Mouse (Mus musculus) layer of hippocampus, adult 2 months (tissue): ENCODE measurements around the gene Itga1. TPM values are rescaled to one million over a fixed set of nuclear protein-coding genes. Genes with fewer than 3 reads are reported as not detected.

Source experiments
- DNase-seq, 2 experiments: peaks; one replicate each; pipeline ENCODE4 v3.0.0; 2022; ENCODE audit warnings: low spot score in 2 of 2
- H3K27ac ChIP-seq: fragments of 200-600 bp; 2 replicates; pipeline ENCODE4 v1.8.1; 2022
- H3K4me3 ChIP-seq: fragments of 200-600 bp; 2 replicates; pipeline ENCODE4 v1.8.1; 2022; ENCODE audit warnings: mild to moderate bottlenecking
- CTCF ChIP-seq: fragments of 200-600 bp; conservative IDR thresholded peaks from 2 replicates; pipeline ENCODE4 v1.8.1; 2022; ENCODE audit warnings: antibody characterized with exemption, mild to moderate bottlenecking, moderate library complexity
- long read RNA-seq, 2 experiments: library from polyadenylated mRNA; stranded (forward); transcript quantifications; one replicate each; pipeline ENCODE4 v2.0.0; 2021; ENCODE audit warnings: borderline mapping rate in 2 of 2
- total RNA-seq, 2 experiments: library from RNA; stranded (reverse); gene quantifications; 2 replicates each; pipeline ENCODE4 v1.2.3; 2021

Gene Itga1
- 1 to 10 TPM; 5.3 to 7.1 TPM for total RNA-seq
- long read RNA-seq, experiment 1, full-length matches to known transcripts, result 1 of 1 reads
- long read RNA-seq, experiment 1, partial matches to known transcripts, result 0 of 1 reads
- long read RNA-seq, experiment 1, other reads (novel, unspliced or antisense), result 0 of 1 reads
- long read RNA-seq, experiment 2, full-length matches to known transcripts, result 2 of 4 reads
- long read RNA-seq, experiment 2, partial matches to known transcripts, result 0 of 4 reads
- long read RNA-seq, experiment 2, other reads (novel, unspliced or antisense), result 2 of 4 reads

GRCm38 (mm10) chr13:115101355-115102191 is at the start of gene Itga1, which contains the start of gene Gm49395:
Gene Itga1 (minus strand): TSS chr13:115101964.
Gene Gm49395 (minus strand): TSS chr13:115101921.
- Histone ChIP-seq H3K27ac (peak within 1 kb of the TSS; percentile 76), H3K4me3 (peak within 1 kb of the TSS; percentile 63)
- peak; percentile 4 to 22 for DNase-seq
- peak; percentile 42; the same call in 1 of the 2 replicates for TF ChIP-seq CTCF

DNA sequence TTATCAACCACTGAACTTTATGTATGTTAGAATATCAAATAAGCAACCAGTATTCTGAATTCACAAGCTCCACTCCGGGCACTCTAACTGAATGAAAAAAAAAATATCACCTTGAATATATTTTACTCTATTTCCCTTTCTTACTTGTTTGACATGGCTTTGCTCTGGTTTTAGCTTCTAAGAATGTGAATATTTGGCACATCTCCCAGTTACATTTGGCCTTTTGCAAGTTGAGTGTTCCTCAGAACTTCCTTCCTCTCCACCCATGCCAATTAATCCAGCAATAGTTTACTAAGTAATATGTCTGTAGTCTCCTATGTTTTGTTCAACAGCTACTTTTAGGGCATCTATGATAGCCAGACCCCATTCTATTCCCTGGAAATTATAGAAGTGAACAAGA is 48.8 kb upstream of the Itga1 start:
- Histone ChIP-seq H3K4me3 (no peak overlapping the region), H3K27ac (no peak overlapping the region)
- TF ChIP-seq CTCF, result no peak
- no peak for DNase-seq

DNA sequence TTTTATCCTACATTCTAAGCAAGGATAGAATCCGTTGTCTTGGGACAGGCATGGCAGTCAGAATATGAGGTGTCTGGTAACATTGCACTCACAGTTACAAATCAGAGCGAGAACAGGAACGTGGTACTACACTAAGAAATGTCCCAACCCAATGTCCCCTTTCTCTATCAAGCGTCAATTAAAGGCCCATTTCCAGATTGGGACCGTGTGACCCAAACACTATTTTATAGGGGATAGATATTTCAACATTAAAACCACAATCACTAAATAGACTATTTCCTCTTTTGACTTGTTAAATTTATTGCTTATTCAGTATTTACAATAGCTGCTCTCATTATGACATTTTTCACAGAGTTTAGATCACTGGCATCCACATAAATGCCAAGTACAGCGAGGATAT is 48.1 kb upstream of the Itga1 start:
- DNase-seq, result no peak
- no peak overlapping the region for H3K4me3 ChIP-seq
- no peak overlapping the region for H3K27ac ChIP-seq
- no peak for TF ChIP-seq CTCF

- no peak overlapping the region for H3K4me3 ChIP-seq
- TF ChIP-seq CTCF, result no peak
- no peak overlapping the region for H3K27ac ChIP-seq
- no peak for DNase-seq
Measured at GRCm38 (mm10) chr13:115143575-115143974, 41.8 kb upstream of the Itga1 start.

- TF ChIP-seq CTCF, result no peak
- H3K27ac ChIP-seq, result no peak overlapping the region
- no peak overlapping the region for H3K4me3 ChIP-seq
- no peak for DNase-seq
Measured at GRCm38 (mm10) chr13:115142066-115142465, 40.3 kb upstream of the Itga1 start.

GRCm38 (mm10) chr13:115138513-115138912 is 36.7 kb upstream of the Itga1 start:
- no peak for TF ChIP-seq CTCF
- H3K27ac ChIP-seq, result no peak overlapping the region
- DNase-seq, result no peak
- no peak overlapping the region for H3K4me3 ChIP-seq

GRCm38 (mm10) chr13:115136761-115137160 is 35.0 kb upstream of the Itga1 start:
- no peak for DNase-seq
- no peak overlapping the region for H3K27ac ChIP-seq
- TF ChIP-seq CTCF, result no peak
- no peak overlapping the region for H3K4me3 ChIP-seq

- no peak overlapping the region for H3K27ac ChIP-seq
- H3K4me3 ChIP-seq, result no peak overlapping the region
- no peak for DNase-seq
- TF ChIP-seq CTCF, result no peak
Measured at GRCm38 (mm10) chr13:115132435-115132834, 30.7 kb upstream of the Itga1 start.

GRCm38 (mm10) chr13:115131381-115131780 is 29.6 kb upstream of the Itga1 start:
- TF ChIP-seq CTCF, result no peak
- Histone ChIP-seq H3K4me3 (no peak overlapping the region), H3K27ac (no peak overlapping the region)
- DNase-seq, result no peak

DNA sequence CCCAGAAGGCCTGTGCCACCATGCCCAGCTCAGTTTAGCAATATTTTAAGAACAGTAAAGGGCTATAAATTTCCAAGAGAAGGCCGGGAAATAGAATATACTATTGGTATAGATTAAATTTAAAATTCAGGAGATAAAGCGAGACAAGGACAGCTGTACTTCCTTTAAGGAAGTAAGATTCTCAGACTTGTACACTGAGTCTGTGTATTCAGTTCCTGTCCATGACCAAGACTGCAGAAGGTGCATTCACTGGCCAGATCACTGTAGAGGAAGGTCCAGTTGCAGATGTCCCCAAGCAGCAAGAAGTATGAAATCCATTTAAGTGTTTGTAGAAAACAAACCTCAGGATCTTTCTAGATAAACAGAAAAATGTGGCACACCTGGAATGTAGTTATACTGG is 28.3 kb upstream of the Itga1 start:
- Histone ChIP-seq H3K27ac (no peak overlapping the region), H3K4me3 (no peak overlapping the region)
- no peak for TF ChIP-seq CTCF
- DNase-seq, result no peak

DNA sequence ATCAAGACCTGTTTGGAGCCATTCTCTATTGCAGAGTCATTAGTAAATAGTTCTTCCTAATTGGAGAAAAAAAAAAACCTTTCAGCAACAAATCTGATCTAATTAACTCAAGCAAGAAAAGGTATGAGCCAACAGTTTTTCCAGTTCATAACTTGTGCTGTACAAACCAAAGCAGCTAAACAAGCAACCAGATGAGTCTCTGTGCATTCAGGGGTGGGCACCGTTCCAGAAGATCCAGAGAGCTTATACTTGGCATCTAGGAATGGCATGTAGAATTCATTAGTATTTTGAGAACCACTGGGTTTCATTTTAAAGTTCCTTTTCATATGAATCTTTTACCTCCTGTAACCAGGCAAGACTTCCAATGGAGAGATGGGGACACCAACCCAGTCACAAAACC is 26.1 kb upstream of the Itga1 start:
- no peak for DNase-seq
- H3K4me3 ChIP-seq, result no peak overlapping the region
- TF ChIP-seq CTCF, result no peak
- H3K27ac ChIP-seq, result no peak overlapping the region

GRCm38 (mm10) chr13:115126534-115126933 is 24.8 kb upstream of the Itga1 start:
- DNase-seq, result no peak
- TF ChIP-seq CTCF, result no peak
- Histone ChIP-seq H3K27ac (no peak overlapping the region), H3K4me3 (no peak overlapping the region)

DNA sequence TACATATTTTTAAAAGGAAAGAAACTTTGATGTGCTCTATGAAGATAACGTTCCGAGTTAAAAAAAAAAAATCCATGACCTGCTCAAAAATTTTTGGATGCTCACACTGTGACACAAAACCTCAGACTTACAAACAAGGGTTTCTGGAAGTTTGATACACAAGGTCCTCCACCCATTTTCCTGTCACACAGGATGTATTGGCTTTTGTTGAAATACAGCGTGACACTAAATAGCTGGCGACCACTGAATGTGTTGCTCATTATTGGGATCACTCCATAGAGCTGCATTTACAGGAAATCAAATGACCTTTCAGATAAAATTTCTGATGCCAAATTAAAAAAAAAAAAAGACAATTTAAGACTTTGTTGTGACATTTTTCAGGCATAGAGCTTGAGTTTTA is 23.4 kb upstream of the Itga1 start:
- H3K4me3 ChIP-seq, result no peak overlapping the region
- DNase-seq, result no peak
- no peak for TF ChIP-seq CTCF
- no peak overlapping the region for H3K27ac ChIP-seq

DNA sequence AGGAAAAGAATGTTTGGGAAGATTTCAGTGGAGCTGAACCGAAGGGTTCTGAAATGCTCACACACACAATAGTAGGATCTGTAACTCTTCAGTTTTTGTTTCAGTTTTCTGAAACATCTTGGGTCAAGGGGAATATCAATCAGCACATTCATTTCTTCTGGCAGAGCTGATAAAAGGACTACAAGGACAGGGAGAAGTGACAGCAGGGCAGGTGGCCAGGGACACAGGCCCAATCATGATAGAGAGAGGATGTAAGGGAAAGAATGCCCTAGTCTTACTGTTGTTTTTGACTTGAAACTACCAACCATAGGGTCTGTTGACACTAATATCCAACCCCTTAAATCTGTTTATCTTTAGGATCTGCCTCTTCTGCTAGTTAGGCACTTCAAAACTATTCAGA is 22.8 kb upstream of the Itga1 start:
- Histone ChIP-seq H3K4me3 (no peak overlapping the region), H3K27ac (no peak overlapping the region)
- no peak for TF ChIP-seq CTCF
- no peak for DNase-seq
